Mouse (Mus musculus) inflammation-experienced regulatory T-cells (primary cell): Measurements from ENCODE around the gene Hhatl. TPM values are rescaled to one million over a fixed set of nuclear protein-coding genes. Genes with fewer than 3 reads are reported as not detected.

ENCODE experiments used
- polyA plus RNA-seq, 2 experiments: library from polyadenylated mRNA; unstranded; fragments of 100-300 nt; shearing (Covaris generic); gene quantifications; one replicate each; pipeline ENCODE4 v1.2.1; 2017

Hhatl gene
- polyA plus RNA-seq = under 1 TPM in 1 of 2 experiments, not detected in 1; 0.77 TPM

GRCm38 (mm10) chr9:121791757-121792521, at the start of gene Hhatl:
TSS of gene Hhatl (minus strand) at chr9:121792507.

GRCm38 (mm10) chr9:121838829-121839621, 46.7 kb upstream of the Hhatl start, which contains the start of gene Ccdc13:
TSS of gene Ccdc13 (minus strand) at chr9:121839461.

GRCm38 (mm10) chr9:121777484-121778065, 14.7 kb downstream of the Hhatl start, which contains the start of gene Klhl40:
TSS of gene Klhl40 (plus strand) at chr9:121777607.

GRCm38 (mm10) chr9:121759091-121760081, 32.9 kb downstream of the Hhatl start, which contains the start of gene Zfp651:
TSS of gene Zfp651 (plus strand) at chr9:121759330.

Other genes starting within 250 kb of the Hhatl start
- gene Lyzl4, start 150.4 kb downstream of the Hhatl start, polyA plus RNA-seq = not detected
- 10 to 100 TPM in 1 of 2 experiments, 1 to 10 TPM in 1; 5.6 to 58.4 TPM for gene Vipr1, start 149.8 kb downstream of the Hhatl start, polyA plus RNA-seq
- 10 to 100 TPM; 21.1 to 25.0 TPM for gene Sec22c, start 87.0 kb downstream of the Hhatl start, polyA plus RNA-seq
- gene Ss18l2, start 82.2 kb downstream of the Hhatl start, polyA plus RNA-seq = 10 to 100 TPM; 25.4 to 32.3 TPM
- gene Nktr, start 73.3 kb downstream of the Hhatl start, polyA plus RNA-seq = 100 to 1,000 TPM; 116 to 132 TPM
- gene Zfp651, start 33.2 kb downstream of the Hhatl start, polyA plus RNA-seq = under 1 TPM; 0.11 to 0.74 TPM
- gene Klhl40, start 14.9 kb downstream of the Hhatl start, polyA plus RNA-seq = under 1 TPM; 0.13 to 0.72 TPM
- gene Ccdc13, start 47.0 kb upstream of the Hhatl start, polyA plus RNA-seq = under 1 TPM in 1 of 2 experiments, not detected in 1; 0.39 TPM
- 10 to 100 TPM; 77.7 to 98.0 TPM for gene Higd1a, start 65.9 kb upstream of the Hhatl start, polyA plus RNA-seq
- not detected for gene Ackr2, start 105.8 kb upstream of the Hhatl start, polyA plus RNA-seq
- 1 to 10 TPM in 1 of 2 experiments, under 1 TPM in 1; 0.16 to 1.6 TPM for gene Cyp8b1, start 123.8 kb upstream of the Hhatl start, polyA plus RNA-seq
- gene Fam198a, start 158.5 kb upstream of the Hhatl start, polyA plus RNA-seq = under 1 TPM; 0.17 to 0.48 TPM
- under 1 TPM in 1 of 2 experiments, not detected in 1; 0.24 TPM for gene Pomgnt2, start 204.6 kb upstream of the Hhatl start, polyA plus RNA-seq